Mouse (Mus musculus) limb, embryonic 15.5 days (tissue): Measurements from ENCODE around the gene Actl11. TPM values are rescaled to one million over a fixed set of nuclear protein-coding genes. Genes with fewer than 3 reads are reported as not detected.

Source experiments
- ATAC-seq: fragments of 200-750 bp; cut with Nextera tagmentation; 2 replicates; pipeline ENCODE4 v1.8.0; 2017; ENCODE audit warnings: low read depth, moderate TSS enrichment; ENCODE audit not compliant: insufficient number of reproducible peaks, low FRiP score, low TSS enrichment
- H3K27ac ChIP-seq: fragments of 300-500 bp; sonication (generic); 2 replicates; pipeline ENCODE4 v1.5.1; 2015; ENCODE audit warnings: moderate library complexity, mild to moderate bottlenecking, inconsistent platforms
- H3K27me3 ChIP-seq: fragments of 300-500 bp; sonication (generic); 2 replicates; pipeline ENCODE4 v1.6.1; 2015; ENCODE audit warnings: inconsistent platforms
- H3K36me3 ChIP-seq: fragments of 300-500 bp; sonication (generic); 2 replicates; pipeline ENCODE4 v1.6.1; 2015; ENCODE audit warnings: inconsistent platforms
- H3K4me1 ChIP-seq: fragments of 300-500 bp; sonication (generic); 2 replicates; pipeline ENCODE4 v1.6.1; 2015; ENCODE audit warnings: inconsistent platforms
- H3K4me2 ChIP-seq: fragments of 300-500 bp; sonication (generic); 2 replicates; pipeline ENCODE4 v1.6.1; 2015; ENCODE audit warnings: mild to moderate bottlenecking, inconsistent platforms
- H3K4me3 ChIP-seq: fragments of 300-500 bp; sonication (generic); 2 replicates; pipeline ENCODE4 v1.5.1; 2015; ENCODE audit warnings: mild to moderate bottlenecking, inconsistent platforms
- H3K9ac ChIP-seq: fragments of 300-500 bp; sonication (generic); 2 replicates; pipeline ENCODE4 v1.6.1; 2015; ENCODE audit warnings: inconsistent platforms
- H3K9me3 ChIP-seq: fragments of 300-500 bp; sonication (generic); 2 replicates; pipeline ENCODE4 v1.6.1; 2016; ENCODE audit warnings: inconsistent platforms
- WGBS: fragments of 180-500 bp; shearing (Covaris S2); methylation state at CpG from one replicate; pipeline ENCODE4 v1.1.7; 2015; 5-methylcytosine and 5-hydroxymethylcytosine counted together
- polyA plus RNA-seq: library from polyadenylated mRNA; unstranded; fragments of >200 nt; fragmentation: Nextera tagmentation; extraction: Ambion mirVana; gene quantifications from 2 replicates; pipeline ENCODE4 v1.2.1, GENCODE M21; 2015

The Actl11 gene
- polyA plus RNA-seq, 1 experiment from 2014 or later, result not detected

DNA sequence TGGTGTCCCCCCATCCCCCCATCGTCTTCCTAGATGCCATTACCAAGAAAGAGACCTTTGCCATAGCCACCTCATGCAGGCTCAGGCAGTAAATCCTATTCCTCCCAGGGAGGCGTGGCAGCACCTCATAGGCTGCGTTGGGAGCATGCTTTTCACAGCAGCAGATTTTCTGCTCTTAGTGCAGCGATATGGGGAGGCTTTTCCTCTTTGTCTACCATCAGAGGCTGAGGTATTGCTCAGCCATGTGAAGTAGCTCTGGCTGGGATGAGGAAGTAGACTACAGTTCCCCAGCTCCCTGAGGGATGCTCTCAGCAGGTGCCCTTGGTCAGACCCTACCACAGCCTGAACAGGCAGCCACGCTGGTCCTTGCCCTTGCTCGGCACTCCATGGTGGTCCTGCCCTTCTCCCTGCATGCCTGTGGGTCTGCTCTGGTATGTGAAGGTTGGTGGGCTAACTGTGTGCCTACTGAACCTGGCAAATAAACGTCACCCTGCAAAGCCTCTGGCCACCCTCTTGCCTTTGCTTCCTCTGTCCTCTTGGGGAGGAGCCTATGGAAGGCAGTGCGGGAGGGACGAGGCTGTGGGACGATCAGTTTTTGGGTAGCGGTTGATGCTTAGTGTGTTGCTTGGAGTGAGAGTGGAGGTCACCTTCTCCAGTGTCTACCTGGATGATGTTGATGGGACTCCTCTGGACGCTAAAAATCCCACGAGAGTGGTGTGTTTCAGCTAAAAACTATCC, 21.1 kb downstream of the Actl11 start:
- Histone ChIP-seq H3K27me3 (no peaks in the 10 kb centered on the region), H3K36me3 (no peaks in the 10 kb centered on the region), H3K27ac (no peak overlapping the region), H3K9ac (no peak overlapping the region), H3K4me2 (no peak overlapping the region), H3K4me3 (no peak overlapping the region), H3K9me3 (no peaks in the 10 kb centered on the region), H3K4me1 (peaks cover 14% of the 10 kb centered on the region)
- 76% methylated on average over 13 of the region's 13 CpGs for WGBS
- no peak for ATAC-seq

DNA sequence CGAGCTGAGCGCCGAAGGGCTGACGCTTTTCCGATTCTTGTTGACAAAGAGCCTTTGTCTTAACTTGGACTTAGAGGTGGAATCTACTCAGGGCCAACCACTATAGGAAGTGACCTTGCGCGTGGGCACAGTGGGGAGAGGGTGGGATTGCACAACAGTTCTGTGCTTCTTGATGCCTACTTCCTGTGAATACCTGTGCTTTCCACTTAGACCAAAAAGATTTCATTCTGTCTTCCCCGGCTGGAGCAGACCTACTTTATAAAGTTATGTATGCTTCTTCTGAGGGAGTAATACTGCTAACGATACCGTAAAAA, 21.6 kb downstream of the Actl11 start, which contains the start of gene Traip:
Gene Traip, plus strand, starts transcription at position 215 of the 314 bp plus-strand sequence.
- Histone ChIP-seq H3K27ac (peak within 1 kb of the TSS; percentile 75), H3K4me1 (peaks cover 14% of the 10 kb centered on the region), H3K9me3 (no peaks in the 10 kb centered on the region), H3K4me3 (peak within 1 kb of the TSS; percentile 68), H3K36me3 (no peaks in the 10 kb centered on the region), H3K27me3 (no peaks in the 10 kb centered on the region), H3K4me2 (peak within 1 kb of the TSS; percentile 64), H3K9ac (peak within 1 kb of the TSS; percentile 54)
- no peak for ATAC-seq
- 85% methylated on average over 10 of the region's 10 CpGs for WGBS

DNA sequence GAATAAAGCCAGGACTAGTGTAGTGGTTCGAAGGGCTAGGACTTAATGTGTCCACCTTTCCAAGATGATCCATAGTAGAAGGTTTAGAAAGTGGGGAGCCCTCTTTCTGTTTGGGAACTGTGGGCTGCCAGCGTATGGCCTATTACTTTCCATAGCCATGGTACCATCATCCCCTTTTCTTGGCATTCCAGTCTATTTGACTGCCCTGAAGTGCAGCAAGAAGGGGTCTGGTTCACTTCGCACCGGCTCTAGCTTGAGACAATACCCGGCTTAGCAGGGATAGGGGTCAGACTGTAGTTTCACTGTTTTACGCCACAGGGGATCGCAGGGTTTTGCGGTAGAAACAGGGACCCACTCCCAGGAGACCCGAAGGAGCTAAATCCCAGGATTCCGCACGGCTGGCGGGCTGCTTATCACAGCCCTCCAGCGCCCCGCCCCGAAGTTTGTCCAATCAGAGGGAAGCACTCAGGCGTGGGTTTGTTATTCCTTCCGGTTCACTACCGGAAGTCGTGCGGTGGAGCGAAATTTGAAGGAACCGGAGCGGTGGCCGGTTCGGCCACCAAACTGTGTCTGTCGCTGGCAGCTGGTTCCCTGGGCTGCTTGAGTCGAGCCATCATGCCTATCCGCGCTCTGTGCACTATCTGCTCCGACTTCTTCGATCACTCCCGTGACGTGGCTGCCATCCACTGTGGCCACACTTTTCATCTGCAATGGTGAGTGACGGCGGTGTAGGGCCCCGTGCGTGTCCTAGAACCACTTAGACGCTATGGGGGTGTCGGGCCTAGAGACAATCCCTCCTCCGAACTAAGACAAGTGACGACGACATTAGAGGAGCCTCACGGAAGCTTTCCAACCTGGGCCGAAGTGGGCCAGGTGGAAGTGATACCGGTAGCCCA, 22.4 kb downstream of the Actl11 start:
- peaks cover 14% of the 10 kb centered on the region for H3K4me1 ChIP-seq
- H3K27ac ChIP-seq, result peak overlapping the region; percentile 75
- no peaks in the 10 kb centered on the region for H3K9me3 ChIP-seq
- H3K36me3 ChIP-seq, result no peaks in the 10 kb centered on the region
- H3K4me2 ChIP-seq, result peak overlapping the region; percentile 64
- no peaks in the 10 kb centered on the region for H3K27me3 ChIP-seq
- peak overlapping the region; percentile 68 for H3K4me3 ChIP-seq
- H3K9ac ChIP-seq, result peak overlapping the region; percentile 54
- ATAC-seq, result peak; percentile 77
- WGBS, result 15% methylated on average over 45 of the region's 45 CpGs

DNA sequence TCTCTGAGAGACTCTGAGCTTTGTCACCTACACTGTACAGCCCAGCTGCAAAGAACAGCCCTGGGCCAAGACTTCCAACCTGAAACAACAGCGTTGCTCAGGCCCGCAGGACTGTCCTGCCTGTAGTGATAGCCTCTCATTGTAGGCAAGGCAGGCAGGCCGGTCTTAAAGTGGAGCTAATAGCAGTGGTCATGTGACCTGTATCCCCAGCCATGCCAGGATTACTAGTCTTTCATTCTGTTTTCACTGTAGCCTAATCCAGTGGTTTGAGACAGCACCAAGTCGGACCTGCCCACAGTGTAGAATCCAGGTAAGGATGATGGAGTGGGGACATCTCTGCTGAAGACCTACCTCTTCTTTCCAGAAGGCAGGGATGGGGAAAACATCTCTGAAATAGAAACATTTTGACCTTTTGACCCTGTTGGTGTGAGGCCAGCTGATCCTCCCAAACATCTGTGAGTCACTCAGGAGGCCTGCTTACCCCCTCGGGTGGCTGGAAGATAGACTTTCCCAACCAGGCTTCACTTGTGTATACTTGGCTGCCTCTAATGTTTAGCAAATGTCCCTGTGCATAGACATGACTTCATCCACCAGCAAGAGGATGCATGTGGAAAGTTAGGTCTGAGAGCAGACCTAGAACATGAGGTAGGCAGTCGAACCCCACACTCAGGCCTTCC, 27.5 kb downstream of the Actl11 start:
- no peak overlapping the region for H3K4me2 ChIP-seq
- H3K9me3 ChIP-seq, result no peaks in the 10 kb centered on the region
- no peaks in the 10 kb centered on the region for H3K27me3 ChIP-seq
- peaks cover 10% of the 10 kb centered on the region for H3K4me1 ChIP-seq
- H3K27ac ChIP-seq, result no peak overlapping the region
- no peak overlapping the region for H3K9ac ChIP-seq
- H3K4me3 ChIP-seq, result no peak overlapping the region
- H3K36me3 ChIP-seq, result peaks cover 28% of the 10 kb centered on the region
- no peak for ATAC-seq
- WGBS, result 73% methylated on average over 6 of the region's 6 CpGs

DNA sequence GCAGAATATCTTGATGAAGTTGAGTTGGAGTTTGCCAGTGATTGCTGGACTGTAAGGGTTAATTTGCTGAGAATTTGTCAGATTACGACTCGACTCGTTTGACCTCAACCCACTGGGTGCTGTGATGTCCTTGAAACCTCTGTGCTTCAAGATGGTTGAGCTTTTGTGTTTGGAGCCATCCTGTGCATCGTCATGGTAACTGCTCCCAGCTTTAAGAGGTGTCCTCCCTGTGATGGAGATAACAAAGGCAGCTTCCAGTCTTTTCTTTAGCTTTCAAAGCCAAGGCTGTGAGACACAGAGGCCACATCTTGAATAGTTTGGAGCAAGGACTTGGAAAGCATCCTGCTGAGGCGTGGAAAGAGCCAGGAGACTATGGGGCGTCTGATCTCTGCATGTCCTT, 28.9 kb downstream of the Actl11 start:
- H3K4me1 ChIP-seq, result peaks cover 6% of the 10 kb centered on the region; the same call in 1 of the 2 replicates
- no peak overlapping the region for H3K4me3 ChIP-seq
- no peaks in the 10 kb centered on the region for H3K9me3 ChIP-seq
- H3K4me2 ChIP-seq, result no peak overlapping the region
- no peak overlapping the region for H3K27ac ChIP-seq
- WGBS, result 65% methylated on average over 6 of the region's 6 CpGs
- ATAC-seq, result no peak
- no peaks in the 10 kb centered on the region for H3K27me3 ChIP-seq
- no peak overlapping the region for H3K9ac ChIP-seq
- H3K36me3 ChIP-seq, result peaks cover 40% of the 10 kb centered on the region

DNA sequence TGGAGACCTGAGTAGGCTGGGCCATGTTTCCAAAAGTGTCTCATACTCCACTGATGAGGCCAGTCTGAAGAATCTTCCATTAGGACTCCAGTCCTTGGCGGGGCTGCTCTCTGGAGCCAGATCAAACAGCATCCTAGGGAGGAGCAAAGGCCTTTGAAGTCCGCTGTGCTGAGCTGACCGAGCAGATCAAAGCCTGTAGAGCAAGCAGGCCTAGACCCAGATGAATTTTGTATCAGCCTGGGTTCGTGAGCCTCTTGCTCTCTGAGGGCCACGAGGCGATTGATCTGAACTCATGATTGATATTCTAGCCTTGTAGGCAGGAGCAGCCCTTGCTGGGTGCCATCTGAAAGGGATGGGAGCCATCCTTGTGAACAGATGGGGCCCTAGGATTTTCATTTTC, 31.6 kb downstream of the Actl11 start:
- Histone ChIP-seq H3K4me1 (peaks cover 6% of the 10 kb centered on the region; the same call in 1 of the 2 replicates), H3K9ac (no peak overlapping the region), H3K4me2 (no peak overlapping the region), H3K4me3 (no peak overlapping the region), H3K9me3 (no peaks in the 10 kb centered on the region), H3K36me3 (peaks cover 50% of the 10 kb centered on the region), H3K27me3 (no peaks in the 10 kb centered on the region), H3K27ac (no peak overlapping the region)
- WGBS, result 35% methylated on average over 6 of the region's 6 CpGs
- ATAC-seq, result no peak

DNA sequence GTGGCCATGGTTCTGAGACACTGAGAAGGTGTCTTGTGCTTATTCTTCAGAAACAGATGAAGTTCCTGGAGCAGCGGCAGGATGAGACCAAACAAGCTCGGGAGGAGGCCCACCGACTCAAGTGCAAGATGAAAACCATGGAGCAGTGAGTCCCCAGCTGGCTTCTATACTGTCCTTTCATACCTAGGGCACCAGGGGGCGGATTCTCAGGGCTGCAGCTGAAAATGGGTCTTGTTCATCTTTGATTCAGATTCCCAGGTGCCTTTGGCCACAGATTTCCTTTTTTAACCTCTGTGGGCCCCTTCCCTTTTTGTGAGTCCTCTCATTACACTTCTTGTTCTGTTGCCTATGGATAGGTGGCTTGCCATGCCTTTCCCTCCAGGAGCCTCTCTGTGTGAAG, 32.7 kb downstream of the Actl11 start:
- ATAC-seq, result no peak
- Histone ChIP-seq H3K9me3 (no peaks in the 10 kb centered on the region), H3K4me1 (peaks cover 6% of the 10 kb centered on the region; the same call in 1 of the 2 replicates), H3K36me3 (peaks cover 52% of the 10 kb centered on the region), H3K27ac (no peak overlapping the region), H3K4me2 (no peak overlapping the region), H3K27me3 (no peaks in the 10 kb centered on the region), H3K4me3 (no peak overlapping the region), H3K9ac (no peak overlapping the region)
- 75% methylated on average over 4 of the region's 4 CpGs for WGBS

DNA sequence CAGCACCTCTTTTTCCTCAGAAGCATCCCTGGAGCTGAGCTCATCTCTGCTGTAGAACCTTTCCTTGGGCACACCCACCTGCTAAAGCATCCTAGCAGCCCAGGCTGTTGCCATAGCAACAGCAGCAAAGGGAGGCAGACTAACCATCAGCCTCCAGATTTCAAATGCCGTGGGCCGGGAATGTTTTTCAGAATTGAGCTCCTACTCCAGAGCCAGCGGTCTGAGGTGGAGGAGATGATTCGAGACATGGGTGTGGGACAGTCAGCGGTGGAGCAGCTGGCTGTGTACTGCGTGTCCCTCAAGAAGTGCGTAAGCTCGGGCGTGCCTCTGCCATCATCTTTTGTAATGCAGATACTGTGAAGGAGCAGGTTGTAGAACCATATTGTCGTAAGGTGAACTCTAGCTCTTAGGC, 33.1 kb downstream of the Actl11 start:
- H3K27ac ChIP-seq, result no peak overlapping the region
- H3K9me3 ChIP-seq, result no peaks in the 10 kb centered on the region
- no peak overlapping the region for H3K4me3 ChIP-seq
- WGBS, result 83% methylated on average over 10 of the region's 10 CpGs
- no peak for ATAC-seq
- H3K4me1 ChIP-seq, result peaks cover 6% of the 10 kb centered on the region; the same call in 1 of the 2 replicates
- no peaks in the 10 kb centered on the region for H3K27me3 ChIP-seq
- H3K4me2 ChIP-seq, result no peak overlapping the region
- no peak overlapping the region for H3K9ac ChIP-seq
- H3K36me3 ChIP-seq, result peaks cover 52% of the 10 kb centered on the region

DNA sequence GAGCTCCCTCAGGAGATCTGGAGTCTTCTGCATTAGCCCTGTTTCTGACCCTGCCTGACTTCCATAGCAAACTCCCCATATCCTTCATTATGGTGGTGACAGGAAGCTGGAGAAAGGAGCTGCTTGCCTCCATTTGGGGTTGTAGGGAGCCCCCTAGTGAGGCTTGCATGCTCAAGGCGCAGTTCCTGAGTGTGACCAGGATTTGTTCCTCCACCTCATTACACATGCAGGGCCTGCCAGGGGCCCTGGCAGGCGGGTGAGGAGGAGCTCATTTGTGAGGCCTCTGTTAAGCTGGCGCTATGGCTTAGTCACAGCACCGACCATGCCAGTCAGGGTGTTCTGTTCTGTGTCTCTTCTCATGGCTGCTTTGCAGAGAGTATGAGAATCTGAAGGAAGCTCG, 33.6 kb downstream of the Actl11 start:
- ATAC-seq, result no peak; the same call in 1 of the 2 replicates
- Histone ChIP-seq H3K9me3 (no peaks in the 10 kb centered on the region), H3K4me1 (peaks cover 6% of the 10 kb centered on the region; the same call in 1 of the 2 replicates), H3K9ac (no peak overlapping the region), H3K36me3 (peaks cover 57% of the 10 kb centered on the region), H3K27ac (no peak overlapping the region), H3K4me3 (no peak overlapping the region), H3K27me3 (no peaks in the 10 kb centered on the region), H3K4me2 (no peak overlapping the region)
- WGBS, result 63% methylated on average over 5 of the region's 5 CpGs

DNA sequence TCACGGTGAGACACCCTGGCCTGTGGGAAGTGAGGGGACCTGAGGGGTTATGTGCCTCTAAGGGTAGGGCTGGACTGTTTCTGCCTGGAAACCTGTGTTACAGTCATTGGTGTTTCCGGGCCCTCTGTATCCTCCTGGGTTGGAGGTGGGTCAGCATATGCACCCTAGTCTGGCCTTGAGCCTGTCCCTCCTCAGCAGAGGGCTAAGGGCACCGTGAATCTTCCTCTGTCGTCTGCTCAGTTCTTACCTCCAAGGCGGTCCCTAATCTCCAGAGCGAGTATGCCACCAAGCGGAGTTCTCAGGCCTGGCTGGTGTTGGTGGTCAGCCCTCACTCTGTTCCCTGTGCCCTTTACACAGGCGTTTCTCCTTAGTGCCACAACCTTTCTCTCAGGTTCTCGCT, 34.6 kb downstream of the Actl11 start:
- Histone ChIP-seq H3K9ac (no peak overlapping the region), H3K36me3 (peaks cover 51% of the 10 kb centered on the region), H3K9me3 (no peaks in the 10 kb centered on the region), H3K27ac (no peak overlapping the region), H3K27me3 (no peaks in the 10 kb centered on the region), H3K4me2 (no peak overlapping the region), H3K4me3 (no peak overlapping the region), H3K4me1 (peaks cover 6% of the 10 kb centered on the region; the same call in 1 of the 2 replicates)
- no peak for ATAC-seq
- WGBS, result 89% methylated on average over 9 of the region's 9 CpGs

DNA sequence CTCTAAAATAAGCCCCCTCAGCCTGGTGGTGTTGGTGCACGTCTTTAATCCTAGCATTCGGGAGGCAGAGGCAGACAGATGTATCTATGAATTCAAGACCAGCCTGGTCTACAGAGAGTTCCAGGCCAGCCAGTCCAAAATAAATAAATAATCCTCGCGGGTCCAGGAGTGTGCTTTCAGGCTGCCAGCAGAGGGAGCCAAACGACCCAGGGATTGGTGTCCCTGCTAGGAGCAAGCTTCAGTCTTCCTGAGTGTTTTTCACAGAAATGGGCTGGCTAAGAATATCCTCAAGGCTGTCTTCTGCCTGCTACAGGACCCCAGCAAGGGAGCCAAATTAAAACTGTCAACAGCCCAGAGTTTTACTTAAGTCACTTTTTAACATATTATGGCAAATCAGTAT, 35.4 kb downstream of the Actl11 start:
- H3K27ac ChIP-seq, result no peak overlapping the region

More for the DNA sequence above, 35.4 kb downstream of the Actl11 start:
- Histone ChIP-seq H3K9ac (no peak overlapping the region), H3K9me3 (no peaks in the 10 kb centered on the region), H3K4me1 (peaks cover 6% of the 10 kb centered on the region; the same call in 1 of the 2 replicates), H3K4me3 (no peak overlapping the region), H3K27me3 (no peaks in the 10 kb centered on the region), H3K4me2 (no peak overlapping the region), H3K36me3 (peaks cover 53% of the 10 kb centered on the region)
- 0 out of 2 replicates have a peak, but pooled peaks have one; percentile 25 for ATAC-seq
- WGBS, result 12% methylated on average over 5 of the region's 5 CpGs
